8 mouse cellular contexts compared by ENCODE assay signal in genomic region chr10:82178257-82179064, GRCm38 (mm10). TPM values are rescaled to one million over a fixed set of nuclear protein-coding genes. Genes with fewer than 3 reads are reported as not detected.
A peak's percentile ranks its signal among the peaks of the same experiment; 100 is the strongest.
DNase-seq lines count a peak whose midpoint lies in the region; ATAC-seq lines count a peak whose summit lies in the region.

No protein-coding gene starts in this region.

- H3K9ac ChIP-seq in heart, embryonic 14.5 days (ENCODE audit: low read length) = peak overlapping the region; percentile 86
- peak overlapping the region; percentile 52 for H3K9ac ChIP-seq in liver, embryonic 11.5 days (ENCODE audit: low read depth, low read length)

- DNase-seq in CD8-positive naive resting alpha-beta T cell, adult 2 months (ENCODE audit: low read depth in 2 of 2, low spot score in 2 of 2) = peak; percentile 11 to 45
- DNase-seq in forebrain, embryonic 10.5 days (ENCODE audit: extremely low spot score, low spot score) = peak; percentile 86
- peak; percentile 89 for DNase-seq in kidney, postnatal 10 days
- peak; percentile 77 for DNase-seq in liver, embryonic 11.5 days (ENCODE audit: low spot score)
- DNase-seq in naive thymus-derived CD4-positive, alpha-beta T cell, adult 2 months (ENCODE audit: low read depth) = peak; percentile 89
- DNase-seq in splenic B cell, adult 2 months (ENCODE audit: low read depth, low spot score) = peak; percentile 91

- peaks cover 31% of the 10 kb centered on the region for H3K9me3 ChIP-seq in forebrain, embryonic 10.5 days
- 0 out of 2 replicates have a peak, but pooled peaks cover 6% of the 10 kb centered on the region for H3K9me3 ChIP-seq in heart, embryonic 14.5 days (ENCODE audit: control insufficient read depth, low read length)
- H3K9me3 ChIP-seq in liver, embryonic 11.5 days (ENCODE audit: control insufficient read depth, low read length) = no peaks in the 10 kb centered on the region; the same call in 1 of the 2 replicates

- peak; percentile 96 for ATAC-seq in heart, embryonic 14.5 days (ENCODE audit: insufficient number of reproducible peaks, insufficient read depth, low FRiP score, low read depth)
- peak; percentile 95 for ATAC-seq in liver, embryonic 11.5 days (replicated peaks; ENCODE audit: low FRiP score)

- peak overlapping the region; percentile 75 for H3K4me3 ChIP-seq in brown adipose tissue, adult 24 weeks (ENCODE audit: insufficient read depth, low read depth, low read length)
- H3K4me3 ChIP-seq in forebrain, embryonic 10.5 days = peak overlapping the region; percentile 79
- H3K4me3 ChIP-seq in heart, embryonic 14.5 days (ENCODE audit: control insufficient read depth in 1 of 2, insufficient read depth in 1 of 2, low read depth in 1 of 2, low read length in 2 of 2) = peak overlapping the region; percentile 73
- peak overlapping the region; percentile 60 for H3K4me3 ChIP-seq in liver, embryonic 11.5 days (ENCODE audit: low read depth, low read length)

- H3K4me1 ChIP-seq in brown adipose tissue, adult 24 weeks (ENCODE audit: control insufficient read depth, insufficient read depth, insufficient read length, low read length) = no peaks in the 10 kb centered on the region
- H3K4me1 ChIP-seq in forebrain, embryonic 10.5 days = peaks cover 12% of the 10 kb centered on the region
- H3K4me1 ChIP-seq in heart, embryonic 14.5 days (ENCODE audit: control insufficient read depth in 2 of 2, insufficient read depth in 2 of 2, low read length in 2 of 2) = 0 out of 4 replicates have a peak, but pooled peaks cover 2 to 4% of the 10 kb centered on the region in 2 experiments
- H3K4me1 ChIP-seq in liver, embryonic 11.5 days (replicated peaks; ENCODE audit: control insufficient read depth, insufficient read depth, low read length) = peaks cover 3% of the 10 kb centered on the region; the same call in 1 of the 2 replicates

- H3K27me3 ChIP-seq in forebrain, embryonic 10.5 days (ENCODE audit: poor library complexity, severe bottlenecking) = no peaks in the 10 kb centered on the region
- no peaks in the 10 kb centered on the region for H3K27me3 ChIP-seq in heart, embryonic 14.5 days (ENCODE audit: control insufficient read depth, insufficient read depth, low read length)
- H3K27me3 ChIP-seq in liver, embryonic 11.5 days (replicated peaks; ENCODE audit: control insufficient read depth, insufficient read depth, low read length) = no peaks in the 10 kb centered on the region
- no peaks in the 10 kb centered on the region for H3K27me3 ChIP-seq in splenic B cell, adult 2 months (ENCODE audit: control insufficient read depth, insufficient read depth, low read length, poor library complexity, severe bottlenecking)

- 9% methylated on average over 47 of the region's 47 CpGs for WGBS in forebrain, embryonic 10.5 days
- 5% methylated on average over 47 of the region's 47 CpGs for WGBS in heart, embryonic 14.5 days
- WGBS in liver, embryonic 11.5 days = 6% methylated on average over 47 of the region's 47 CpGs

- peak overlapping the region; percentile 84 for H3K4me2 ChIP-seq in heart, embryonic 14.5 days (ENCODE audit: low read length)
- peak overlapping the region; percentile 74 for H3K4me2 ChIP-seq in liver, embryonic 11.5 days

- H3K36me3 ChIP-seq in forebrain, embryonic 10.5 days (replicated peaks) = no peaks in the 10 kb centered on the region
- H3K36me3 ChIP-seq in heart, embryonic 14.5 days (ENCODE audit: control insufficient read depth, insufficient read depth, low read length) = no peaks in the 10 kb centered on the region
- no peaks in the 10 kb centered on the region for H3K36me3 ChIP-seq in liver, embryonic 11.5 days (ENCODE audit: control insufficient read depth, insufficient read depth, low read length)
- no peaks in the 10 kb centered on the region for H3K36me3 ChIP-seq in splenic B cell, adult 2 months (ENCODE audit: control insufficient read depth, insufficient read depth, low read length, poor library complexity, severe bottlenecking)

- peak overlapping the region; percentile 12; the same call in 1 of the 2 replicates for H3K27ac ChIP-seq in brown adipose tissue, adult 24 weeks (replicated peaks; ENCODE audit: low read depth, low read length)
- H3K27ac ChIP-seq in forebrain, embryonic 10.5 days = peak overlapping the region; percentile 94
- H3K27ac ChIP-seq in heart, embryonic 14.5 days (replicated peaks in 1 of 2; ENCODE audit: control insufficient read depth in 1 of 2, insufficient read depth in 1 of 2, low read depth in 2 of 2, low read length in 2 of 2) = peak overlapping the region; percentile 95 to 97
- H3K27ac ChIP-seq in liver, embryonic 11.5 days (ENCODE audit: low read depth, low read length) = peak overlapping the region; percentile 72

RNA-seq across cellular contexts. Expression of gene AU041133, which starts 50.6 kb away (rescaled TPM):
- polyA plus RNA-seq in brown adipose tissue, adult 24 weeks (2012; ENCODE audit: insufficient read depth, insufficient read length, missing spikeins) = 0.58 and 1.5 TPM in 2 replicates
- polyA plus RNA-seq in forebrain, embryonic 10.5 days (2016; fragmentation: Nextera tagmentation; extraction: Ambion mirVana) = 4.6 and 5.0 TPM in 2 replicates
- polyA plus RNA-seq in heart, embryonic 14.5 days (2014; fragmentation: Nextera tagmentation; extraction: Ambion mirVana) = 5.5 and 5.6 TPM in 2 replicates
- polyA plus RNA-seq in liver, embryonic 11.5 days (2014; fragmentation: Nextera tagmentation; extraction: Ambion mirVana) = 3.6 and 4.1 TPM in 2 replicates

Comparison
In these comparisons a context has a peak if more than half of its experiments do, and no peak if none do; other contexts are left out.
1. Peak in every context shown above with its lines: DNase-seq, ATAC-seq, H3K4me3 ChIP-seq and H3K27ac ChIP-seq.
2. DNase-seq: peak in every context shown above with its lines; median percentile 91 in splenic B cell, adult 2 months; 89 in kidney, postnatal 10 days; 89 in naive thymus-derived CD4-positive, alpha-beta T cell, adult 2 months; 86 in forebrain, embryonic 10.5 days; 77 in liver, embryonic 11.5 days; 28 in CD8-positive naive resting alpha-beta T cell, adult 2 months.
3. H3K27ac ChIP-seq: peak in every context shown above with its lines; median percentile 96 in heart, embryonic 14.5 days; 94 in forebrain, embryonic 10.5 days; 72 in liver, embryonic 11.5 days; 12 in brown adipose tissue, adult 24 weeks.